Mouse (Mus musculus) cerebellum, adult 2 months (tissue): ENCODE results near the gene Cnbd2. TPM values are rescaled to one million over a fixed set of nuclear protein-coding genes. Genes with fewer than 3 reads are reported as not detected.
A peak's percentile ranks its signal among the peaks of the same experiment; 100 is the strongest.

Experiments used
- DNase-seq, 2 experiments: peaks; one replicate each; pipeline ENCODE4 v3.0.0; 2021
- H3K27ac ChIP-seq: fragments of 200-500 bp; 2 replicates; pipeline ENCODE4 v1.5.1; 2012; ENCODE audit warnings: low read length, control low read depth, inconsistent platforms; ENCODE audit not compliant: insufficient read depth
- H3K27me3 ChIP-seq: fragments of 200-500 bp; 2 replicates; pipeline ENCODE4 v1.6.1; 2012; ENCODE audit warnings: inconsistent platforms, mild to moderate bottlenecking, low read length, moderate library complexity; ENCODE audit not compliant: control insufficient read depth, insufficient read depth
- H3K4me1 ChIP-seq: fragments of 200-500 bp; 2 replicates; pipeline ENCODE4 v1.6.1; 2011; ENCODE audit warnings: low read length; ENCODE audit not compliant: control insufficient read depth, insufficient read depth
- H3K4me3 ChIP-seq: fragments of 200-500 bp; replicated peaks from 2 replicates; pipeline ENCODE3; 2011; ENCODE audit warnings: mild to moderate bottlenecking, low read depth, low read length, control low read depth; ENCODE audit not compliant: insufficient read depth
- CTCF ChIP-seq: fragments of 200-500 bp; IDR thresholded peaks from 2 replicates; pipeline ENCODE4 v1.5.1; 2011; ENCODE audit warnings: low read depth, mild to moderate bottlenecking, control low read depth, low read length, moderate library complexity, borderline replicate concordance; ENCODE audit not compliant: insufficient read depth
- POLR2A ChIP-seq: fragments of 200-500 bp; IDR thresholded peaks from 2 replicates; pipeline ENCODE4 v1.6.1; 2011; ENCODE audit warnings: low read length, control low read depth, borderline replicate concordance; ENCODE audit not compliant: insufficient read depth
- WGBS: fragments of 180-500 bp; shearing (Covaris S2); methylation state at CpG from one replicate; pipeline ENCODE4 v1.1.7; 2018; 5-methylcytosine and 5-hydroxymethylcytosine counted together
- polyA plus RNA-seq: library from polyadenylated mRNA; depleted of rRNA; stranded (reverse); fragments of >200 nt; gene quantifications from 2 replicates; pipeline ENCODE4 v1.2.3, GENCODE M21; 2012

The Cnbd2 gene
- polyA plus RNA-seq, 1 experiment: 9.5 TPM

GRCm38 (mm10) chr2:156286733-156287132 lies 25.4 kb upstream of the Cnbd2 start:
- Histone ChIP-seq H3K4me1 (peaks cover 6% of the 10 kb centered on the region), H3K4me3 (no peak overlapping the region), H3K27me3 (no peaks in the 10 kb centered on the region), H3K27ac (no peak overlapping the region)
- TF ChIP-seq CTCF: no peak
- no peak for TF ChIP-seq POLR2A
- 97% methylated on average over 4 of the region's 4 CpGs for WGBS
- no peak for DNase-seq

GRCm38 (mm10) chr2:156288222-156288621 lies 23.9 kb upstream of the Cnbd2 start:
- Histone ChIP-seq H3K27me3 (no peaks in the 10 kb centered on the region), H3K4me3 (no peak overlapping the region), H3K4me1 (peaks cover 6% of the 10 kb centered on the region), H3K27ac (no peak overlapping the region)
- WGBS: 83% methylated on average over 2 of the region's 2 CpGs
- TF ChIP-seq CTCF (no peak), POLR2A (no peak)
- no peak for DNase-seq

GRCm38 (mm10) chr2:156289552-156290160 lies 22.4 kb upstream of the Cnbd2 start:
- WGBS: 21% methylated on average over 2 of the region's 2 CpGs
- peak; percentile 80 to 81 for DNase-seq
- Histone ChIP-seq H3K27me3 (no peaks in the 10 kb centered on the region), H3K27ac (peak overlapping the region; percentile 82), H3K4me3 (no peak overlapping the region), H3K4me1 (peaks cover 6% of the 10 kb centered on the region)
- TF ChIP-seq CTCF: no peak
- TF ChIP-seq POLR2A: no peak

GRCm38 (mm10) chr2:156291998-156292397 lies 20.1 kb upstream of the Cnbd2 start:
- TF ChIP-seq POLR2A (no peak), CTCF (no peak)
- no peak overlapping the region for H3K4me3 ChIP-seq
- no peak for DNase-seq
- H3K27me3 ChIP-seq: no peaks in the 10 kb centered on the region
- H3K27ac ChIP-seq: no peak overlapping the region
- peaks cover 6% of the 10 kb centered on the region for H3K4me1 ChIP-seq
- 90% methylated on average over 1 of the region's 1 CpGs for WGBS

- Histone ChIP-seq H3K4me1 (no peaks in the 10 kb centered on the region; the same call in 1 of the 2 replicates), H3K27me3 (no peaks in the 10 kb centered on the region), H3K27ac (no peak overlapping the region), H3K4me3 (no peak overlapping the region)
- WGBS: 98% methylated on average over 2 of the region's 2 CpGs
- DNase-seq: no peak
- TF ChIP-seq POLR2A (no peak), CTCF (no peak)
Observed at GRCm38 (mm10) chr2:156295601-156296063, 16.5 kb upstream of the Cnbd2 start.

- 98% methylated on average over 3 of the region's 3 CpGs for WGBS
- H3K4me3 ChIP-seq: no peak overlapping the region
- no peak for DNase-seq
Observed at GRCm38 (mm10) chr2:156296190-156296589, 15.9 kb upstream of the Cnbd2 start.

GRCm38 (mm10) chr2:156297653-156298052 lies 14.4 kb upstream of the Cnbd2 start:
- no peak overlapping the region for H3K4me3 ChIP-seq
- no peaks in the 10 kb centered on the region for H3K4me1 ChIP-seq
- 83% methylated on average over 3 of the region's 3 CpGs for WGBS
- no peak for DNase-seq
- TF ChIP-seq POLR2A: no peak
- no peak for TF ChIP-seq CTCF
- no peak overlapping the region for H3K27ac ChIP-seq
- no peaks in the 10 kb centered on the region for H3K27me3 ChIP-seq

More at GRCm38 (mm10) chr2:156296190-156296589, 15.9 kb upstream of the Cnbd2 start:
- H3K4me1 ChIP-seq: no peaks in the 10 kb centered on the region
- H3K27me3 ChIP-seq: no peaks in the 10 kb centered on the region
- H3K27ac ChIP-seq: no peak overlapping the region
- TF ChIP-seq CTCF (no peak), POLR2A (no peak)

GRCm38 (mm10) chr2:156298458-156298857 lies 13.6 kb upstream of the Cnbd2 start:
- TF ChIP-seq CTCF: no peak
- TF ChIP-seq POLR2A: no peak
- no peak for DNase-seq
- 46% methylated on average over 7 of the region's 7 CpGs for WGBS
- H3K27me3 ChIP-seq: no peaks in the 10 kb centered on the region
- H3K4me3 ChIP-seq: no peak overlapping the region
- H3K27ac ChIP-seq: no peak overlapping the region
- no peaks in the 10 kb centered on the region for H3K4me1 ChIP-seq
